Mouse (Mus musculus): Measurements from ENCODE around the gene Pex13.

Pex13 gene

GRCm38 (mm10) chr11:23665798-23666501 lies at the start of gene Pex13:
Pex13 (minus strand) TSS chr11:23665959.
- peak; percentile 89 to 92 for DNase-seq (ENCODE audit: low spot score in 2 of 2)

- DNase-seq (ENCODE audit: low spot score in 2 of 2) = no peak
Observed at GRCm38 (mm10) chr11:23712299-23712698, 46.5 kb upstream of the Pex13 start.

- no peak for DNase-seq (ENCODE audit: low spot score in 2 of 2)
Observed at GRCm38 (mm10) chr11:23704604-23705294, 39.0 kb upstream of the Pex13 start.

GRCm38 (mm10) chr11:23701831-23702230 lies 36.1 kb upstream of the Pex13 start:
- DNase-seq (ENCODE audit: low spot score in 2 of 2) = no peak

- DNase-seq (ENCODE audit: low spot score in 2 of 2) = no peak
Observed at GRCm38 (mm10) chr11:23699414-23700095, 33.8 kb upstream of the Pex13 start.

- DNase-seq (ENCODE audit: low spot score in 2 of 2) = no peak
Observed at GRCm38 (mm10) chr11:23698526-23698925, 32.8 kb upstream of the Pex13 start.

- DNase-seq (ENCODE audit: low spot score in 2 of 2) = no peak
Observed at GRCm38 (mm10) chr11:23695847-23696246, 30.1 kb upstream of the Pex13 start.

- no peak for DNase-seq (ENCODE audit: low spot score in 2 of 2)
Observed at GRCm38 (mm10) chr11:23693286-23693685, 27.5 kb upstream of the Pex13 start.

GRCm38 (mm10) chr11:23688060-23688459 lies 22.3 kb upstream of the Pex13 start:
- DNase-seq (ENCODE audit: low spot score in 2 of 2) = no peak

GRCm38 (mm10) chr11:23686671-23687070 lies 20.9 kb upstream of the Pex13 start:
- DNase-seq (ENCODE audit: low spot score in 2 of 2) = no peak

- no peak for DNase-seq (ENCODE audit: low spot score in 2 of 2)
Observed at GRCm38 (mm10) chr11:23682561-23682960, 16.8 kb upstream of the Pex13 start.

- no peak for DNase-seq (ENCODE audit: low spot score in 2 of 2)
Observed at GRCm38 (mm10) chr11:23680435-23680950, 14.7 kb upstream of the Pex13 start.

GRCm38 (mm10) chr11:23679044-23679642 lies 13.4 kb upstream of the Pex13 start:
- peak; percentile 38 to 40 for DNase-seq (ENCODE audit: low spot score in 2 of 2)

GRCm38 (mm10) chr11:23676100-23676499 lies 10.3 kb upstream of the Pex13 start:
- no peak for DNase-seq (ENCODE audit: low spot score in 2 of 2)

GRCm38 (mm10) chr11:23672256-23672749 lies 6.5 kb upstream of the Pex13 start:
- DNase-seq (ENCODE audit: low spot score in 2 of 2) = no peak

GRCm38 (mm10) chr11:23667128-23667527 lies 1.4 kb upstream of the Pex13 start:
- DNase-seq (ENCODE audit: low spot score in 2 of 2) = no peak

GRCm38 (mm10) chr11:23666526-23666925 lies 767 bp upstream of the Pex13 start:
- no peak for DNase-seq (ENCODE audit: low spot score in 2 of 2)

GRCm38 (mm10) chr11:23665311-23665786 lies 410 bp downstream of the Pex13 start, which contains the start of gene Pus10:
Pus10 (plus strand) TSS chr11:23665674.
- DNase-seq (ENCODE audit: low spot score in 2 of 2) = peak; percentile 18 to 63

GRCm38 (mm10) chr11:23664232-23664631 lies 1.5 kb downstream of the Pex13 start:
- DNase-seq (ENCODE audit: low spot score in 2 of 2) = no peak

GRCm38 (mm10) chr11:23657791-23658190 lies 8.0 kb downstream of the Pex13 start:
- DNase-seq (ENCODE audit: low spot score in 2 of 2) = no peak

- DNase-seq (ENCODE audit: low spot score in 2 of 2) = no peak
Observed at GRCm38 (mm10) chr11:23653666-23654065, 12.1 kb downstream of the Pex13 start.

- no peak for DNase-seq (ENCODE audit: low spot score in 2 of 2)
Observed at GRCm38 (mm10) chr11:23647835-23648234, 17.9 kb downstream of the Pex13 start.
